Mouse (Mus musculus) central nervous system, embryonic 18 days (tissue): Measurements from ENCODE around the gene Tmem132a. TPM values are rescaled to one million over a fixed set of nuclear protein-coding genes. Genes with fewer than 3 reads are reported as not detected.

Experiments used
- polyA plus RNA-seq: library from polyadenylated mRNA; depleted of rRNA; stranded (reverse); fragments of >200 nt; gene quantifications from 2 replicates; pipeline ENCODE4 v1.2.3, GENCODE M21; 2012; rRNA removed

Tmem132a gene
- 219 and 221 TPM in 2 replicates for polyA plus RNA-seq

GRCm38 (mm10) chr19:10869886-10870527 lies at the start of gene Tmem132a:
Gene Tmem132a (minus strand): TSS chr19:10869940.

DNA sequence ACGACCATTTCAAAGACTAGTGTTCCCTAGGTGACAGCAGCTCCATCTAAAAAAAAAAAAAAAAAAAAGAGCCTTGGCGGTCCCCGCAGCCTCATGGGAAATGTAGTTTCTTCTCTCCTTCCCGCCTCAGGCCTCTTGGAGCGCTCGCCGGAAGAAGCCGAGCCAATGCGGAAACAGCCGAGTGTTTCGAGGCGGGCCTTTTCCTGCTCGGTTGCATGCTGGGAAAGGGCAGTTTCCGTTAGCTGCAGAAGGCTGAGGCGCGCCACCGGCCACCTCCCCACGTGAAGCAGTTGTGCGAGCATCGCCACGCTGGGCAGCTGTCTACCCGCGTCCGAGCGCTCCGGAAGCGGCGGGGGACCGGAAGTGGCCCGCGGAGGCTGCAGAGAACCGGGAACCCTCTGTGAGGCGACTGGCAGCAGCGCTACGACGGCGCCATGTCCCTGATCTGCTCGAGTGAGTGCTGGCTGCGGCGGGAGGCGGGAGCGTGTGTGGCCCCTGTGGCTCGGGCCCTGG lies 25.3 kb upstream of the Tmem132a start, which contains the start of gene Prpf19:
Gene Prpf19 (plus strand): TSS at position 216 of the 513 bp plus-strand sequence.

DNA sequence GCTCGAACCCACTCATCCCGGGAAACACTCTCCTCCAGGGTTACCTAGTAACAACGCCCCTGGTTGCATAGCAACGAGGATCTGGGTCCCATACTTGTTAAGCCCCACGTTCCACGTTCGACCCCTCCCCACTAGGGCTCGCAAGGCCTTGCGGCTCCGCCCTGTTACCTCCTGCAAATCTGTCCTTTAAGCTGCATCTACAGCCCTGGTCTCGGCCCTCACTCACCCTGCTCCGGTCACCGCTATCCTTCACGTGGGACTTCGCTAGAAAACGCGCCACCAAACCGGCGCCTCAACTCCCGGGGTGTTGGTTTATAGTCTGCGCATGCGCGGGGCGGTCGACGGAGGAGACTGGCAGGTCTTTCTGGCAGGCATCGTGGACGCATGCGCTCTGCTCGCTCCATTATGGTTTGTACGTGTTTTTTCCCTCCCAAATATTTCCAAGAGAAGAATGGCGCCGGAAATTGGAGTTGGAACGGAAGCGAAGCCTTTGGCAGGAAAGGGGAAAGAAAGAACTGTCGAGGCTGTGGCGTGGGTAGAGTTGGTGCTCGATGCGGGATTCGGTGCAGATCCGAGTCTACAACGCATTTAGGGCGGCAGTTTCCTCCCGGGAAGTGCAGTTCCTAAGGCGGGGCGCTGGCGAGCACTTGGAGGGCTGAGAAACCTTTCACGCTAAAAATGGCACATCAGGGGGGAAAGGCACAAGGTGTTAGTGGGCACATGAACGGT lies 11.8 kb upstream of the Tmem132a start, which contains the start of gene Tmem109:
Gene Tmem109 (minus strand): TSS at position 576 of the 729 bp plus-strand sequence.

GRCm38 (mm10) chr19:10839010-10839892 lies 30.5 kb downstream of the Tmem132a start, which contains the start of gene Slc15a3:
Gene Slc15a3 (plus strand): TSS chr19:10839727.

GRCm38 (mm10) chr19:10829436-10830175 lies 40.1 kb downstream of the Tmem132a start, which contains the start of gene Cd6:
Gene Cd6 (minus strand): TSS chr19:10830058.

Other genes starting within 250 kb of the Tmem132a start
- gene Vwce, start 235.7 kb downstream of the Tmem132a start, polyA plus RNA-seq = 2.3 and 3.2 TPM in 2 replicates
- 0.05 TPM in 1 of 2 replicates, not detected in the other for gene Pga5, start 191.9 kb downstream of the Tmem132a start, polyA plus RNA-seq
- 19.8 and 21.0 TPM in 2 replicates for gene Vps37c, start 181.2 kb downstream of the Tmem132a start, polyA plus RNA-seq
- gene Cd5, start 130.9 kb downstream of the Tmem132a start, polyA plus RNA-seq = 0.13 and 0.15 TPM in 2 replicates
- gene Cd6, start 39.9 kb downstream of the Tmem132a start, polyA plus RNA-seq = 0.03 and 0.06 TPM in 2 replicates
- gene Slc15a3, start 30.2 kb downstream of the Tmem132a start, polyA plus RNA-seq = 0.78 and 0.83 TPM in 2 replicates
- gene Tmem109, start 12.1 kb upstream of the Tmem132a start, polyA plus RNA-seq = 40.8 and 44.3 TPM in 2 replicates
- 336 and 337 TPM in 2 replicates for gene Prpf19, start 25.3 kb upstream of the Tmem132a start, polyA plus RNA-seq
- gene Zp1, start 50.7 kb upstream of the Tmem132a start, polyA plus RNA-seq = 0.47 and 0.65 TPM in 2 replicates
- 0.28 and 0.31 TPM in 2 replicates for gene Ptgdr2, start 67.2 kb upstream of the Tmem132a start, polyA plus RNA-seq
- gene Ccdc86, start 79.3 kb upstream of the Tmem132a start, polyA plus RNA-seq = 4.7 and 5.0 TPM in 2 replicates
- gene Ms4a10, start 104.7 kb upstream of the Tmem132a start, polyA plus RNA-seq = not detected in 2 replicates
- gene Ms4a15, start 123.3 kb upstream of the Tmem132a start, polyA plus RNA-seq = 0.95 and 2.3 TPM in 2 replicates
- gene Ms4a18, start 148.1 kb upstream of the Tmem132a start, polyA plus RNA-seq = not detected in 2 replicates
- gene Ms4a8a, start 211.2 kb upstream of the Tmem132a start, polyA plus RNA-seq = 0.06 and 0.07 TPM in 2 replicates